Mouse (Mus musculus): ENCODE data around the gene Atf7ip. TPM values are rescaled to one million over a fixed set of nuclear protein-coding genes. Genes with fewer than 3 reads are reported as not detected.
A peak's percentile ranks its signal among the peaks of the same experiment; 100 is the strongest.

Atf7ip gene
- polyA plus RNA-seq, 1 experiment from 2014 or later: 37.7 TPM

- no peaks in the 10 kb centered on the region for H3K36me3 ChIP-seq
- H3K9me3 ChIP-seq: no peaks in the 10 kb centered on the region
- H3K27me3 ChIP-seq (ENCODE audit: insufficient read depth, poor library complexity, severe bottlenecking): no peaks in the 10 kb centered on the region
- peak overlapping the region; percentile 40 for H3K4me3 ChIP-seq
- peaks cover 75% of the 10 kb centered on the region for H3K4me1 ChIP-seq
- H3K27ac ChIP-seq: peak overlapping the region; percentile 93
- WGBS: 4% methylated on average over 31 of the region's 31 CpGs
- peak; percentile 97 for DNase-seq (ENCODE audit: low spot score)
These were observed 35.4 kb upstream of the Atf7ip start for GRCm38 (mm10) chr6:136470321-136471230.

- Histone ChIP-seq H3K4me3 (no peak overlapping the region), H3K36me3 (no peaks in the 10 kb centered on the region), H3K27me3 (ENCODE audit: insufficient read depth, poor library complexity, severe bottlenecking) (no peaks in the 10 kb centered on the region), H3K27ac (peak overlapping the region; percentile 93), H3K9me3 (no peaks in the 10 kb centered on the region), H3K4me1 (peaks cover 71% of the 10 kb centered on the region)
- DNase-seq (ENCODE audit: low spot score): no peak
- 21% methylated on average over 5 of the region's 5 CpGs for WGBS
These were observed 34.4 kb upstream of the Atf7ip start for GRCm38 (mm10) chr6:136471601-136472000.

GRCm38 (mm10) chr6:136472779-136473178 lies 33.2 kb upstream of the Atf7ip start:
- no peaks in the 10 kb centered on the region for H3K9me3 ChIP-seq
- DNase-seq (ENCODE audit: low spot score): no peak
- H3K36me3 ChIP-seq: no peaks in the 10 kb centered on the region
- no peaks in the 10 kb centered on the region for H3K27me3 ChIP-seq (ENCODE audit: insufficient read depth, poor library complexity, severe bottlenecking)
- peak overlapping the region; percentile 93 for H3K27ac ChIP-seq
- H3K4me3 ChIP-seq: no peak overlapping the region
- 64% methylated on average over 6 of the region's 6 CpGs for WGBS
- peaks cover 68% of the 10 kb centered on the region for H3K4me1 ChIP-seq

- 20% methylated on average over 11 of the region's 11 CpGs for WGBS
- Histone ChIP-seq H3K27ac (peak overlapping the region; percentile 29; the same call in 1 of the 2 replicates), H3K4me1 (peaks cover 65% of the 10 kb centered on the region), H3K9me3 (no peaks in the 10 kb centered on the region), H3K4me3 (no peak overlapping the region), H3K36me3 (no peaks in the 10 kb centered on the region), H3K27me3 (ENCODE audit: insufficient read depth, poor library complexity, severe bottlenecking) (no peaks in the 10 kb centered on the region)
- DNase-seq (ENCODE audit: low spot score): no peak
These were observed 32.4 kb upstream of the Atf7ip start for GRCm38 (mm10) chr6:136473472-136474129.

GRCm38 (mm10) chr6:136475171-136475860 lies 30.7 kb upstream of the Atf7ip start:
- H3K27me3 ChIP-seq (ENCODE audit: insufficient read depth, poor library complexity, severe bottlenecking): no peaks in the 10 kb centered on the region
- peaks cover 47% of the 10 kb centered on the region for H3K4me1 ChIP-seq
- no peak overlapping the region for H3K4me3 ChIP-seq
- H3K27ac ChIP-seq: peak overlapping the region; percentile 56
- DNase-seq (ENCODE audit: low spot score): no peak
- H3K36me3 ChIP-seq: no peaks in the 10 kb centered on the region
- WGBS: 36% methylated on average over 6 of the region's 6 CpGs
- no peaks in the 10 kb centered on the region for H3K9me3 ChIP-seq

- no peaks in the 10 kb centered on the region for H3K9me3 ChIP-seq
- no peaks in the 10 kb centered on the region for H3K27me3 ChIP-seq (ENCODE audit: insufficient read depth, poor library complexity, severe bottlenecking)
- H3K27ac ChIP-seq: no peak overlapping the region
- no peak for DNase-seq (ENCODE audit: low spot score)
- WGBS: 60% methylated on average over 1 of the region's 1 CpGs
- H3K36me3 ChIP-seq: peaks cover 2% of the 10 kb centered on the region; the same call in 1 of the 2 replicates
- no peak overlapping the region for H3K4me3 ChIP-seq
- H3K4me1 ChIP-seq: peaks cover 22% of the 10 kb centered on the region
These were observed 28.1 kb upstream of the Atf7ip start for GRCm38 (mm10) chr6:136477878-136478277.

GRCm38 (mm10) chr6:136483531-136483930 lies 22.4 kb upstream of the Atf7ip start:
- DNase-seq (ENCODE audit: low spot score): peak; percentile 20
- 86% methylated on average over 2 of the region's 2 CpGs for WGBS
- 0 out of 2 replicates have a peak, but pooled peaks cover 9% of the 10 kb centered on the region for H3K4me1 ChIP-seq
- no peak overlapping the region for H3K4me3 ChIP-seq
- H3K9me3 ChIP-seq: no peaks in the 10 kb centered on the region
- peaks cover 6% of the 10 kb centered on the region; the same call in 1 of the 2 replicates for H3K36me3 ChIP-seq
- H3K27ac ChIP-seq: no peak overlapping the region
- no peaks in the 10 kb centered on the region for H3K27me3 ChIP-seq (ENCODE audit: insufficient read depth, poor library complexity, severe bottlenecking)

GRCm38 (mm10) chr6:136484093-136484492 lies 21.9 kb upstream of the Atf7ip start:
- Histone ChIP-seq H3K4me1 (0 out of 2 replicates have a peak, but pooled peaks cover 9% of the 10 kb centered on the region), H3K4me3 (no peak overlapping the region), H3K27me3 (ENCODE audit: insufficient read depth, poor library complexity, severe bottlenecking) (no peaks in the 10 kb centered on the region), H3K27ac (no peak overlapping the region), H3K36me3 (peaks cover 6% of the 10 kb centered on the region; the same call in 1 of the 2 replicates), H3K9me3 (no peaks in the 10 kb centered on the region)
- DNase-seq (ENCODE audit: low spot score): no peak
- 90% methylated on average over 3 of the region's 3 CpGs for WGBS

GRCm38 (mm10) chr6:136486166-136486565 lies 19.8 kb upstream of the Atf7ip start:
- no peak overlapping the region for H3K27ac ChIP-seq
- WGBS: 68% methylated on average over 4 of the region's 4 CpGs
- no peak for DNase-seq (ENCODE audit: low spot score)
- no peaks in the 10 kb centered on the region for H3K9me3 ChIP-seq
- H3K4me1 ChIP-seq: 0 out of 2 replicates have a peak, but pooled peaks cover 9% of the 10 kb centered on the region
- H3K4me3 ChIP-seq: no peak overlapping the region
- H3K27me3 ChIP-seq (ENCODE audit: insufficient read depth, poor library complexity, severe bottlenecking): no peaks in the 10 kb centered on the region
- H3K36me3 ChIP-seq: peaks cover 4% of the 10 kb centered on the region; the same call in 1 of the 2 replicates

- Histone ChIP-seq H3K27me3 (ENCODE audit: insufficient read depth, poor library complexity, severe bottlenecking) (no peaks in the 10 kb centered on the region), H3K4me3 (peak overlapping the region; percentile 40), H3K9me3 (no peaks in the 10 kb centered on the region), H3K4me1 (peaks cover 17% of the 10 kb centered on the region; the same call in 1 of the 2 replicates), H3K27ac (peak overlapping the region; percentile 74), H3K36me3 (peaks cover 4% of the 10 kb centered on the region; the same call in 1 of the 2 replicates)
- WGBS: 49% methylated on average over 36 of the region's 36 CpGs
- peak; percentile 68 for DNase-seq (ENCODE audit: low spot score)
These were observed 19.0 kb upstream of the Atf7ip start for GRCm38 (mm10) chr6:136486801-136487553.

- peaks cover 21% of the 10 kb centered on the region; the same call in 1 of the 2 replicates for H3K4me1 ChIP-seq
- no peaks in the 10 kb centered on the region for H3K9me3 ChIP-seq
- H3K36me3 ChIP-seq: peaks cover 4% of the 10 kb centered on the region; the same call in 1 of the 2 replicates
- peak overlapping the region; percentile 74; the same call in 1 of the 2 replicates for H3K27ac ChIP-seq
- WGBS: 76% methylated on average over 1 of the region's 1 CpGs
- H3K4me3 ChIP-seq: no peak overlapping the region
- no peaks in the 10 kb centered on the region for H3K27me3 ChIP-seq (ENCODE audit: insufficient read depth, poor library complexity, severe bottlenecking)
- peak; percentile 62 for DNase-seq (ENCODE audit: low spot score)
These were observed 18.4 kb upstream of the Atf7ip start for GRCm38 (mm10) chr6:136487554-136487950.

GRCm38 (mm10) chr6:136489899-136490298 lies 16.1 kb upstream of the Atf7ip start:
- H3K36me3 ChIP-seq: peaks cover 4% of the 10 kb centered on the region; the same call in 1 of the 2 replicates
- WGBS: 85% methylated on average over 3 of the region's 3 CpGs
- peaks cover 21% of the 10 kb centered on the region; the same call in 1 of the 2 replicates for H3K4me1 ChIP-seq
- H3K4me3 ChIP-seq: no peak overlapping the region
- no peaks in the 10 kb centered on the region for H3K9me3 ChIP-seq
- no peak overlapping the region for H3K27ac ChIP-seq
- no peak for DNase-seq (ENCODE audit: low spot score)
- H3K27me3 ChIP-seq (ENCODE audit: insufficient read depth, poor library complexity, severe bottlenecking): no peaks in the 10 kb centered on the region

Data from heart, embryonic 10.5 days (tissue).